Mouse (Mus musculus): ENCODE results near the gene Apol6.

DNA sequence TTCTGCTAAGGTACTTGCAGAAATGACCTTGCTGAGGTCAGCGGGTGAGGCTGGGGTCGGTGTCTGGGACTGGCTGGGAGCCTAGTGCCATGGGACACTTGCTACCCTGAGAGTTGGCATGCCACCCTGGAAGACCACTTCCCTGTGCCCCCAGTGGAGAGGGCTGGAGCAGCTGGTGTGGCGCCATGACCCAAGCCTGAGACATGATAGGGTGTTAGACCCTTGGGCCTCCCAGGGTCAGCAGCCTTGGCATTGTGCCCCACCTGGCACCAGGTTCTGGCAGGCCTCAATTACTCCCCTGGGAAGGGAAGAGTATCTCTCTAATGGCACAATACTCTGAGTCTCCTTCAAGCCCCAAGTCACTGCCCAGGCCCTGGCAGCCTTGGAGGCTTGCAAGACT lies 23.5 kb upstream of the Apol6 start:
- no peak for TF ChIP-seq CTCF (IDR thresholded peaks at IDR 0.05; ENCODE audit: extremely low read depth, insufficient read length, insufficient replicate concordance, low read depth, low read length)
- TF ChIP-seq POLR2A (IDR thresholded peaks at IDR 0.05; ENCODE audit: low read depth, low read length) = no peak

Data from small intestine, adult 2 months (tissue).